Mouse (Mus musculus) cerebellum, adult 11-12 months (tissue): Measurements from ENCODE around the gene Vmn2r-ps159.
"Not testable (repeated sequence)": the region's sequence is repeated elsewhere in the genome, so short reads cannot be mapped to it uniquely, and the experiment has no call there.

Experiments
- DNase-seq: peaks from one replicate; pipeline ENCODE4 v3.0.0; 2022

The Vmn2r-ps159 gene

DNA sequence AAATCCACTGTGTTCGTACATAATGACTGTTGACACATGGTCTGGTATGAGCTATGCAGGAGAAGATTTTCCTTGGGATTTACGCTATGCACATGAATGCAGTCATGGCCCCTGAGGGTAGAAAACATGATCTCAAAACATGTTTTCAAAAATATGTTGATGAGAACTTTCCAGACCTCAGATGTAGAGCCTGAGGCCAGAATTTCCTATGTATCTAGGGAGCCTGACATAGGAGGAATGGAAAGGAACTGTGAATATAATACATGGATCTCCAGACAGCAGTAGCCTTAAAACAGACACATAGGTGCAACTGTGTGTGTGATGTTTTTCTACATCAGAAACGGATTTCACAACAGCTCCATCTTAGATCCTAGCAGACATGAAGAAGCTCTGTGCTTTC is at the start of gene Vmn2r-ps159:
TSS of gene Vmn2r-ps159 (plus strand) at position 301 of the 400 bp plus-strand sequence.
- DNase-seq, result not testable (repeated sequence)

DNA sequence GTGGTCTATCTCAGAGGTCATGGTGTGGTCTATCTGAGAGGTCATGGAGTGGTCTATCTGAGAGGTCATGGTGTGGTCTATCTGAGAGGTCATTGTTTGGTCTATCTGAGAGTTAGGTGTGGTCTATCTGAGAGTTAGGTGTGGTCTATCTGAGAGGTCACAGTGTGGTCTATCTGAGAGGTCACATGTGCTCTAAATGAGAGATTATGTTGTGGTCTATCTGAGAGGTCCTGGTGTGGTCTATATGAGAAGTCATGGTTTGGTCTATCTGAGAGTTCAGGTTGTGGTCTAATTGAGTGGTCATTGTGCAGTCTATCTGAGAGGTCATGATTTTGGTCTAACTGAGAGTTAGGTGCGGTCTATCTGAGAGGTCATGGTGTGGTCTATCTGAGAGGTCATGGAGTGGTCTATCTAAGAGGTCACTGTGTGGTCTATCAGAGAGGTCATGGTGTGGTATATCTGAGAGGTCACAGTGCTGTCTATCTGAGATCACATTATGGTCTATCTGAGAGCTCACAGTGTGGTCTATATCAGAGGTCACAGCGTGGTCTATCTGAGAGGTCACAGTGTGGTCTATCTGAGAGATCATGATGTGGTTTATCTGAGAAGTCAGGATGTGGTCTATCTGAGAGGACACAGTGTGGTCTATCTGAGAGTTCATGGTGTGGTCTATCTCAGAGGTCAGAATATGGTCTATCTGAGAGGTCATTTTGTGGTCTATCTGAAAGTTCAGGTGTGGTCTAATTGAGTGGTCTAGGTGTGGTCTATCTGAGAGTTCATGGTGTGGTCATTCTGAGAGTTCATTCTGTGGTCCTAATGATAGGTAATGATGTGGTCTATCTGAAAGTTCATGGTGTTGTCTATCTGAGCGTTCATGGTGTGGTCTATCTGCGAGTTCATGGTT is 10.9 kb downstream of the Vmn2r-ps159 start:
- not testable (repeated sequence) for DNase-seq

DNA sequence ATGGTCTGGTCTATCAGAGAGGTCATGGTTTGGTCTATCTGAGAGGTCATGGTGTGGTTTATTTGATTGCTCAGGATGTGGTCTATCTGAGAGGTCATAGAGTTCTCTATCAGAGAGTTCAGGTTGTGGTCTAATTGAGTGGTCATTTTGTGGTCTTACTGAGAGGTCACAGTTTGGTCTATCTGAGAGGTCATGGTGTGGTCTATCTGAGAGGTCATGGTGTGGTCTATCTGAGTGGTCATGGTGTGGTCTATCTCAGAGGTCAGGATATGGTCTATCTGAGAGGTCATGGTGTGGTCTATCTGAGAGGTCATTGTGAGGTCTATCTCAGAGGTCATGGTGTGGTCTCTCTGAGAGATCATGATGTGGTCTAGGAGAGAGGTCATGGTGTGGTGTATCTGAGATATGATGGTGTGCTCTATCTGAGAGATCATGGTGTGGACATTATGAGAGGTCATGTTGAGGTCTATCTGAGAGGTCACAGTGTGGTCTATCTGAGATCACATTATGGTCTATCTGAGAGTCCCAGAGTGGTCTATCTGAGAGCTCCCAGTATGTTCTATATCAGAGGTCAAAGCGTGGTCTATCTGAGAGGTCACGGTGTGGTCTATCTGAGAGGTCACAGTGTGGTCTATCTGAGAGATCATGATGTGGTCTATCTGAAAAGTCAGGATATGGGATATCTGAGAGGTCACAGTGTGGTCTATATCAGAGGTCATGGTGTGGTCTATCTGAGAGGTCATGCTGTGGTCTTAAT is 11.8 kb downstream of the Vmn2r-ps159 start:
- DNase-seq, result no peak

DNA sequence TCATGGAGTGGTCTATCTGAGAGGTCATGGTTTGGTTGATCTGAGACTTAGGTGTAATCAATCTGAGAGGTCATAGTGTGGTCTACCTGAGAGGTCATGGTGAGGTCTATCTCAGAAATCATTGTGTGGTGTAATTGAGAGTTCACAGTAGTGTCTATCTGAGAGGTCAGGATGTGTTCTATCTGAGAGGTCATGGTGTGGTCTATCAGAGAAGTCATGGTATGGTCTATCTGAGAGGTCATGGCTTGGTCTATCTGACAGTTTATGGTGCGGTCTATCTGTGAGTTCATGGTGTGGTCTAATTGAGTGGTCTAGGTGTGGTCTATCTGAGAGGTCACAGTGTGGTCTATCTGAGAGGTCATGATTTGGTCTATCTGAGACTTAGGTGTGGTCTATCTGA is 12.4 kb downstream of the Vmn2r-ps159 start:
- no peak for DNase-seq

DNA sequence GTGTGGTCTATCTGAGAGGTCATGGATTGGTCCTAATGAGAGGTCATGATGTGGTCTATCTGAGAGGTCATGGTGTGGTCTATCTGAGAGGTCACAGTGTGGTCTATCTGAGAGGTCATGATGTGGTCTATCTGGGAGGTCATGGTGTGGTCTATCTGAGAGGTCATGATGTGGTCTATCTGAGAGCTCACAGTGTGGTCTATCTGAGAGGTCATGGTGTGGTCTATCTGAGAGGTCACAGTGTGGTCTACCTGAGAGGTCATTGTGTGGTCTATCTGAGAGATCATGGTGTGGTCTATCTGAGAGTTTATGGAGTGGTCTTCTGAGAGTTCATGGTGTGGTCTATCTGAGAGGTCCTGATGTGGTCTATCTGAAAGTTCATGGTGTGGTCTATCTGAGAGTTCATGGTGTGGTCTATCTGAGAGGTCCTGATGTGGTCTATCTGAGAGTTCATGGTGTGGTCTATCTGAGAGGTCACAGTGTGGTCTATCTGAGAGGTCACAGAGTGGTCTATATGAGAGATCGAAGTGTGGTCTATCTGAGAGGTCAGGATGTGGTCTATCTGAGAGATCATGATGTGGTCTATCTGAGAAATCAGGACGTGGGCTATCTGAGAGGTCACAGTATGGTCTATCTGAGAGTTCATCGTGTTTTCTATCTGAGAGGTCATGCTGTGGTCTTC is 26.0 kb downstream of the Vmn2r-ps159 start:
- DNase-seq, result not testable (repeated sequence)
